Mouse (Mus musculus) layer of hippocampus, postnatal 36 days (tissue): ENCODE data around the gene Cpne7. TPM values are rescaled to one million over a fixed set of nuclear protein-coding genes. Genes with fewer than 3 reads are reported as not detected.
"Not testable (repeated sequence)": the region's sequence is repeated elsewhere in the genome, so short reads cannot be mapped to it uniquely, and the experiment has no call there.

ENCODE experiments used
- DNase-seq, 2 experiments: peaks; one replicate each; pipeline ENCODE4 v3.0.0; 2022
- total RNA-seq, 2 experiments: library from RNA; stranded (reverse); gene quantifications; 2 replicates each; pipeline ENCODE4 v1.2.3; 2021

The Cpne7 gene
- 100 to 1,000 TPM; 305 to 318 TPM for total RNA-seq

GRCm38 (mm10) chr8:123117127-123117731, at the start of gene Cpne7:
Gene Cpne7, plus strand, starts transcription at chr8:123117374.
- DNase-seq, result peak in 1 of 2 experiments; percentile 37

GRCm38 (mm10) chr8:123071176-123071575, 46.0 kb upstream of the Cpne7 start:
- no peak for DNase-seq

- no peak for DNase-seq
Measured at GRCm38 (mm10) chr8:123077213-123077612, 40.0 kb upstream of the Cpne7 start.

GRCm38 (mm10) chr8:123082993-123083392, 34.2 kb upstream of the Cpne7 start:
- no peak for DNase-seq

GRCm38 (mm10) chr8:123083610-123084009, 33.6 kb upstream of the Cpne7 start:
- peak; percentile 36 to 57 for DNase-seq

- DNase-seq, result no peak
Measured at GRCm38 (mm10) chr8:123087289-123087688, 29.9 kb upstream of the Cpne7 start.

- peak in 1 of 2 experiments; percentile 23 for DNase-seq
Measured at GRCm38 (mm10) chr8:123097216-123097615, 20.0 kb upstream of the Cpne7 start.

GRCm38 (mm10) chr8:123097786-123098584, 19.2 kb upstream of the Cpne7 start:
- peak in 1 of 2 experiments; percentile 23 for DNase-seq

GRCm38 (mm10) chr8:123100288-123100687, 16.9 kb upstream of the Cpne7 start:
- no peak for DNase-seq

GRCm38 (mm10) chr8:123101244-123101643, 15.9 kb upstream of the Cpne7 start:
- DNase-seq, result no peak

- peak; percentile 97 to 98 for DNase-seq
Measured at GRCm38 (mm10) chr8:123101735-123102685, 15.2 kb upstream of the Cpne7 start, which contains the start of gene Rpl13. Gene Rpl13, plus strand, starts transcription at chr8:123102350.

- DNase-seq, result not testable (repeated sequence)
Measured at GRCm38 (mm10) chr8:123102855-123103254, 14.3 kb upstream of the Cpne7 start.

GRCm38 (mm10) chr8:123103285-123103684, 13.9 kb upstream of the Cpne7 start:
- no peak for DNase-seq

- no peak for DNase-seq
Measured at GRCm38 (mm10) chr8:123104046-123104767, 13.0 kb upstream of the Cpne7 start.

GRCm38 (mm10) chr8:123105553-123106326, 11.4 kb upstream of the Cpne7 start:
- no peak for DNase-seq

- no peak for DNase-seq
Measured at GRCm38 (mm10) chr8:123106531-123106930, 10.6 kb upstream of the Cpne7 start.

- no peak for DNase-seq
Measured at GRCm38 (mm10) chr8:123108010-123108409, 9.2 kb upstream of the Cpne7 start.

GRCm38 (mm10) chr8:123108953-123109352, 8.2 kb upstream of the Cpne7 start:
- no peak for DNase-seq

- DNase-seq, result no peak
Measured at GRCm38 (mm10) chr8:123110649-123111048, 6.5 kb upstream of the Cpne7 start.

- no peak for DNase-seq
Measured at GRCm38 (mm10) chr8:123112892-123113291, 4.3 kb upstream of the Cpne7 start.

- DNase-seq, result no peak
Measured at GRCm38 (mm10) chr8:123113908-123114469, 3.2 kb upstream of the Cpne7 start.
